In genomic region chr13:114907876-114908275, GRCm38 (mm10) we compare ENCODE assay signal across 21 mouse cellular contexts.
"Had no signal": no experiment of that assay in that cellular context is flagged by ENCODE, and none has a peak within 500 bp of the region (broad histone marks: within the 10 kb centered on the region; RNA-seq: fewer than 3 reads in every experiment).

No protein-coding gene starts in this region.

- DNase-seq: heart, postnatal 10 days; heart, postnatal 14 days; heart, postnatal 36 days; heart, postnatal 4 days; kidney, adult 11 months; kidney, adult 18-20 months; kidney, adult 2 months; kidney, adult 9 months; kidney, postnatal 10 days; kidney, postnatal 14 days; kidney, postnatal 25 days; kidney, postnatal 36 days; kidney, postnatal 4 days; layer of hippocampus, adult 9-11 months; layer of hippocampus, postnatal 36 days had no signal

- ATAC-seq: hindbrain, embryonic 16.5 days; hindbrain, postnatal 0 days; inflammation-experienced regulatory T-cells, adult 6 months; intestine, embryonic 15.5 days; intestine, embryonic 16.5 days; intestine, postnatal 0 days had no signal
